Mouse (Mus musculus) gastrocnemius, postnatal 14 days (tissue): Measurements from ENCODE around the gene Des. TPM values are rescaled to one million over a fixed set of nuclear protein-coding genes. Genes with fewer than 3 reads are reported as not detected.
A peak's percentile ranks its signal among the peaks of the same experiment; 100 is the strongest.

ENCODE experiments used
- DNase-seq: peaks from one replicate; pipeline ENCODE4 v3.0.0; 2021; ENCODE audit warnings: mixed read lengths
- intact Hi-C: fragments of 180-260 bp; cut with DNase I; formaldehyde crosslinking; loops from one replicate; pipeline ENCODE4 v1.15.1; 2025; ENCODE audit warnings: low total_unique reads
- long read RNA-seq, 2 experiments: library from polyadenylated mRNA; stranded (forward); transcript quantifications; one replicate each; pipeline ENCODE4 v2.0.0; 2021
- total RNA-seq, 2 experiments: library from RNA; stranded (reverse); gene quantifications; 2 replicates each; pipeline ENCODE4 v1.2.3; 2021

The Des gene
- 1,000 to 10,000 TPM; 1,553 to 1,562 TPM for total RNA-seq
- long read RNA-seq, experiment 1, transcript Des-201 (9 exons, 3,028 nt): major isoform, 3,711 of 3,978 reads
- long read RNA-seq, experiment 1, partial matches to known transcripts: 77 of 3,978 reads
- long read RNA-seq, experiment 1, other reads (novel, unspliced or antisense): 190 of 3,978 reads
- long read RNA-seq, experiment 2, transcript Des-201 (9 exons, 3,028 nt): major isoform, 4,333 of 4,565 reads
- long read RNA-seq, experiment 2, partial matches to known transcripts: 203 of 4,565 reads
- long read RNA-seq, experiment 2, other reads (novel, unspliced or antisense): 29 of 4,565 reads

- intact Hi-C loops: no loop called here
- peak; percentile 93 for DNase-seq
These were observed at the start of gene Des for GRCm38 (mm10) chr1:75360112-75361031. Gene Des (plus strand): TSS chr1:75360329.

- intact Hi-C loops: no loop called here
- no peak for DNase-seq
These were observed 48.4 kb upstream of the Des start for GRCm38 (mm10) chr1:75311694-75312093.

- DNase-seq: no peak
- intact Hi-C loops: no loop called here
These were observed 45.1 kb upstream of the Des start for GRCm38 (mm10) chr1:75315011-75315410.

GRCm38 (mm10) chr1:75315456-75316365 is 44.4 kb upstream of the Des start:
- DNase-seq: no peak
- intact Hi-C loops: no loop called here

- peak; percentile 88 for DNase-seq
- intact Hi-C loops: no loop called here
These were observed 43.3 kb upstream of the Des start for GRCm38 (mm10) chr1:75316861-75317240.

GRCm38 (mm10) chr1:75317241-75318201 is 42.6 kb upstream of the Des start, which contains the start of gene Dnpep:
Gene Dnpep (minus strand): TSS chr1:75317990.
- intact Hi-C loops: no loop called here

GRCm38 (mm10) chr1:75318301-75318700 is 41.8 kb upstream of the Des start:
- intact Hi-C loops: no loop called here
- DNase-seq: no peak

More at GRCm38 (mm10) chr1:75317241-75318201, 42.6 kb upstream of the Des start, which contains the start of gene Dnpep:
- peak; percentile 100 for DNase-seq

GRCm38 (mm10) chr1:75318736-75319135 is 41.4 kb upstream of the Des start:
- no peak for DNase-seq
- intact Hi-C loops: no loop called here

GRCm38 (mm10) chr1:75319166-75319565 is 41.0 kb upstream of the Des start:
- intact Hi-C loops: no loop called here
- DNase-seq: no peak

- DNase-seq: no peak
- intact Hi-C loops: no loop called here
These were observed 32.7 kb upstream of the Des start for GRCm38 (mm10) chr1:75327461-75327860.

GRCm38 (mm10) chr1:75331271-75331670 is 28.9 kb upstream of the Des start:
- no peak for DNase-seq
- intact Hi-C loops: loop anchor here (5.0 to 10.0 kb wide), 2 partner anchors 141 to 224 kb away; no protein-coding TSS in a partner anchor

GRCm38 (mm10) chr1:75336461-75336860 is 23.7 kb upstream of the Des start:
- no peak for DNase-seq
- intact Hi-C loops: loop anchor here (10.0 kb wide), 1 partner anchor 218 kb away; no protein-coding TSS in a partner anchor

GRCm38 (mm10) chr1:75337097-75337496 is 23.0 kb upstream of the Des start:
- intact Hi-C loops: loop anchor here (10.0 kb wide), 1 partner anchor 218 kb away; no protein-coding TSS in a partner anchor
- no peak for DNase-seq

- no peak for DNase-seq
- intact Hi-C loops: loop anchor here (10.0 kb wide), 1 partner anchor 217 kb away; no protein-coding TSS in a partner anchor
These were observed 21.9 kb upstream of the Des start for GRCm38 (mm10) chr1:75338091-75338694.

GRCm38 (mm10) chr1:75339337-75339736 is 20.8 kb upstream of the Des start:
- intact Hi-C loops: loop anchor here (10.0 kb wide), 1 partner anchor 215 kb away; no protein-coding TSS in a partner anchor
- DNase-seq: no peak

- no peak for DNase-seq
- intact Hi-C loops: loop anchor here (5.0 kb wide), 1 partner anchor 127 kb away; no protein-coding TSS in a partner anchor
These were observed 19.6 kb upstream of the Des start for GRCm38 (mm10) chr1:75340519-75340918.

GRCm38 (mm10) chr1:75342874-75343416 is 17.2 kb upstream of the Des start:
- intact Hi-C loops: loop anchor here (5.0 kb wide), 1 partner anchor 124 kb away; no protein-coding TSS in a partner anchor
- DNase-seq: peak; percentile 64
